Mouse (Mus musculus): ENCODE data around the gene Ifih1.

Gene Ifih1

DNA sequence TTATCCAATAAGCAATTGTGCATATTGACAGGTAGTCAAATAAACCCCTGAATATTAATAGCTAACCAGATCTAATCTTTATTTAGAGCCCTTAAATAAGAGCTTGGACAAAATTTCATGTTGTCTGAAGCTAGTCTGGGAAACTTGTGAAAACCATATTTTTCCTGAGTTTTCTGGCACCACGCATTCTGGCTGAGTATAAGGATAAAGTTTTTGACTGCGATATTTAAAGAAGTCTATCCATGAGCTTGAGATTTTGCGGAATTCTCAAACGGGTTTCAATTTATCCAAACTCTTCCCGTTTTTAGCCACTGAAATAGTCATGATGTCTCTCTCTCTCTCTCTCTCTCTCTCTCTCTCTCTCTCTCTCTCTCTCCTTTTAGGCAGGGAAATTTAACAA lies 98.0 kb downstream of the Ifih1 start:
- no peak for DNase-seq (ENCODE audit: low read depth)
